Mouse (Mus musculus) ovary, adult 18-20 months (tissue): ENCODE measurements around the gene Noc2l.

ENCODE experiments used
- DNase-seq: peaks from one replicate; pipeline ENCODE4 v3.0.0; 2022; ENCODE audit warnings: low spot score, mixed read lengths

Noc2l gene

DNA sequence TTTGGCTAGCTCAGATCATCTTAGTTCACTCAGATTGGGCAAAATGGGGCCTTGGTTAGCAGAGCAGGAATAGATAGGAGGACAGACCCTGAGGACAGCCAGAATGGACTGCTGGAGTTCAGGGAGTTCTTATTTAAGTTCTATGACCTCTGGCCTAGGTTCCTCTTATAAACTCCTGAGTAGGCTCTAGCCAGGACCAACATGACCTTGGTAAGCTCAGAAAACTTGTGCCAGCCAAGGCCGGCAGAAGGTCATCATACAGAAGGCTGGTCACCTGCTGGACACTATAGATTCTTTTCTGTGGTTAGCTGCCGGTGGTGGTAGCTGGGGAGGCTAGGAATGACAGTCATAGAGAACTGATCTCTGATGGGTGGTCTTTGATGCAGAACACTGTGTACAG, 19.6 kb upstream of the Noc2l start:
- no peak for DNase-seq

DNA sequence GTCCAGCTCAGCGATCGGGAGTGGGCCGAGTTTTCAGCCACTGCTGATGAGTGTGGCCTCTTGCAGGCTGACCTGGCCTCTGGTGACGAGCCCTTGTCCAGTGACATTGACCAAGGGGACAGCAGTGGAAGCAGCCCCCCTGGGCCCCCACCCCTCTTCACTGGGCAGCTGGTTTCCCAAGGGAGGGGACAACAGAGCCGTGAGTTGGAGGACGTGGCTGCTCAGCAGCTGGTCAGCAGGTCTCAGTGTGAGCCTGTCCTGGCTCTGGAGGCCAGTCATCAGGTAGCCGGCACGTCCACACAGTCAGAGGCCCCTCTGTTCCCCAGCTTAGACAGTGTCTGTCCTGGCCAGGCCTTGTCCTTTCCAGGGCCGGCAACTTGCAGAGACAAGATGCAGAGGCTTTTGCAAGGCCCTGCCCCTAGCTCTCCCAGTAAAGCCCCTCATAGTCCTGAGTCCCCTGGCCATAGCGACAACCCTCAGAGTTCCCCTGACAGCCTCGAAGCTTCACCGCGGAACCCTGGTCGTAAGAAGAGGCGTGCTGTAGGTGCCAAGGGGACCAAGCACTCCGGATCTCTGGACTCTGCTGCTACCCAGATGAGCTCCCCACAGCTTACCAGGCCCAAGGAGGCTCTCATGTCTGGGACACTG, 18.7 kb upstream of the Noc2l start:
- no peak for DNase-seq

DNA sequence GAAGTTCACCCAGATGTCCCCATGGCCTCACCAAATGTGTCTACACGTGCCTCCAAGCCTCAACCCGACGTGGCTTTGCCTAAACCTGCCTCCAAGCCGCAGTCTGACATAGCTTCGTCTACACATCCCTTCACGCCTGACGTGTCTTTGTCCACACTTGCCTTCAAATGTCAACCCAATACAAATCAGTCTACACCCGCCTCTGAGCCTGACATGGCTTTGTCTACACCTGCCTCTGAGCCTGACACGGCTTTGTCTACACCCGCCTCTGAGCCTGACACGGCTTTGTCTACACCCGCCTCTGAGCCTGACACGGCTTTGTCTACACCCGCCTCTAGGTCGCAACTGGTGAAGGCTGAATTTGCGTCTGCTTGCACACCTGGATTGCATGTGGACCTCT, 18.0 kb upstream of the Noc2l start:
- no peak for DNase-seq

DNA sequence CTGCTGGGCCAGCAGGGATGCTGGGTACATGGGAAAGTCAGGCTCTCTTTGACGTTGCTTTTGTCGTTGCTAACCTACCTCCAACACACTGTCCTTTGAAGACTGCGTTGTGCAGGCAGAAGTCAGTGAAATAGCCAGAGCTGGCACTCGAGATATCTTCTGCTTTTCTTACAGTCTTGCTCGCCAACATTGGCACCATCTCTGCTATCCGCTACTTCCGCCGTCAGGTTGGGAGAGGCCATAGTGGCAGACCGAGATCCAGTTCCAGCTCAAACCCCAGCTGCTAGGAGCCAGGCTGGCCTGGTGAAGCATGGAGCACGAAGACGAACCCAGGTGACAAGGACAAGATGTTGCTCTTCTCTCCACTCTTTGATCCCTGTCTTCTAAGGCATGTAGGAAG, 15.9 kb upstream of the Noc2l start:
- no peak for DNase-seq

DNA sequence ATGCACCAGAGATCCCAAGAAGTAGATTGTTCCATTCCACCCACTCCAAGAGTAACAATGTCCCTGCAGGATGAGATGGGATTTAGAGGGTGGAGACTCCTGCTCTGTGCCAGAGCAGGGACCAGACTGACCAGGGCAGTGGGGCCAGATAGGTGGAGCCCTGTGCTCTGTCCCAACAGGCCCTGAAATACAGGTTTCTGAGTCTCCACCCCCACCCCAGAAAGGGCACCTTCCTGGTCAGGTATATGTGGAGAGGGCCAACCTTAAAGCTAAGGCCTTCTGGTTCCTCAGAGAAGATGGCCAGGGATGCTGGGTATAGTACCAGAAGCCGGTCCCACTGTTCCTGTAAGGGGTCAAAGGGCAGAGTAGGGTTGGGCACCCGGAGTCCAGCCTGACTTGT, 11.5 kb upstream of the Noc2l start:
- DNase-seq: no peak

DNA sequence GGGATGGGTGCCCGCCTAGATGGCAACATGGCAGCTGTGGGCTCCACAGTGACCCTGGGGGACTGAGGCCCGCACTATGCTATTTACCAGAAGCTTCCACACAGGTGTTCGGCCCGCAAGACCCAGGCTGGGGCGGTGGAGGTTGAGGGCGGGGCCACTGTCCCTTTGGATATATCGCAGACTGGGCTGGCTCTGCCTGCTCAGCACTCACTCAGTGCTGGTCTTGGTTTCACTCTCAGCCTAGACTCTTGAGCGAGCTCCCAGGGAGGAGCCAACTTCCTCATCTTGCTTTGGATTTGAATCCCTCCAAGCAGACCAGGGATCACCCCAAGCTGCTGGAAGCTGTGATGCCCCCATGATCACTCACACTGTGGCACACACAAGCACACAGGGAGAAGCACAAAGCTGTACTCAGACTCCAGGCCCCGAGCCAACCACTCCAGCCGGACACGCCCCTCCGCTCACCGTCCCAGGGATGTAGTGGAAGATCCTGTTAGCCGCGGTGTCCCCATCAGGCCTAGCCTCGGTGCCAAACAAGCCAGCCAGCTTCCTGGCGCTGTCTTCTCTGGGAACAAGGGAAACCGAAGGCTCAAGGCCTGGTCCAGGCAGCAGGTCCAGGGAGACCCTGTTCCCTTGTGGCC, 7.9 kb upstream of the Noc2l start:
- DNase-seq: no peak

DNA sequence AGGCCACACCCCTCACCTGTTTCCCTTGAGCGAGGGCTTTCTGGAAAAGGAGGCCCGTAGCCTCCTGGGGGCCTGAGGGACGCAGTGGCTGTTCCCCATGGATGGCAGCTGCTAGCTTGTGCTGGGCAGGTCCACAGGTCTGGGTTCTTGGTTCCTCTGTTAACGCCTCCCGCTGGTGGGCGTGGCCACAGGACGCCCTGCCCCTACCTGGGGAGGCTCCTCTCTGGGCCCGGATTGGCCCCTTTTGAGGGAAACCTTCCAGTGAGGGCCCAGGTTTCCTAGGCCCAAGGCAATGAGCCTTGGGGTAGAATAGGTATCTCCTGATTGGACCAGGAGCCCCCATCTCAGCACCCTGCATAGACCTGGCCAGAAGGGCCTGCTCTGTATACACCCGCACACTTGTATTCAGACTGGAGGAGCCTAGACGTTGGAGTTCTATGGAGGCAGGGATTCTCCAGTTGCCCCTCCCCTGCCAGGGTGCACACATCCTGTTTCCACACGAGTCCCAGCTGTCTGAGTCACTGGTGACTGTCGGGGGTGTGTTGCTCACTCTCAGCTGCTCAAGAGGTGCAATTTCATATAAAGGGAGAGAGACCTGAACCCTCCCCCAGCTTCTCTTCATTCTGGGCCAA, 7.3 kb upstream of the Noc2l start:
- DNase-seq: no peak

DNA sequence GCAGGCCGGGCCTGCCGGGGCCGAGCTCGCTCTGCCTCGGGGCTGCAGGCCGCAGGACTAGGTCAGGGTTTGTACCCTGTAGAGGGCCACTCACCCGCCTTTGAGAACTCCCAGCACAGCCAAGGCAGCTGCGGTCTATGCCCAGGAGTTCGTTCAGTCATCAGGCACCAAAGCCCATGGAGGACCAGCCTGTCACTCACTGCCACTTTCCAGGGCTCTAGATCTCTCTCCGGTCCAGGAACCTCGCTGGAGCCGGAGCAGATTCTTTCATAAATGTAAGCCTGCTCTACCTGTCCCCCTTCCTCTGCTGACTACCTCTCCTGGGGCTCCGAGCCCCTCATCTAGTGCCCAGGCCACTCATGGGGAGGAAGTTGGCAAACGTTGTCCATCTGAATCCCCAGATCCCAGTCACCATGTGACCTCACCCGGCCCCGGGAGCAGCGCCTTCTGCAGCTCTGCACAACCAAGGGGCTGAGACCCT, 1.7 kb upstream of the Noc2l start:
- DNase-seq: no peak

DNA sequence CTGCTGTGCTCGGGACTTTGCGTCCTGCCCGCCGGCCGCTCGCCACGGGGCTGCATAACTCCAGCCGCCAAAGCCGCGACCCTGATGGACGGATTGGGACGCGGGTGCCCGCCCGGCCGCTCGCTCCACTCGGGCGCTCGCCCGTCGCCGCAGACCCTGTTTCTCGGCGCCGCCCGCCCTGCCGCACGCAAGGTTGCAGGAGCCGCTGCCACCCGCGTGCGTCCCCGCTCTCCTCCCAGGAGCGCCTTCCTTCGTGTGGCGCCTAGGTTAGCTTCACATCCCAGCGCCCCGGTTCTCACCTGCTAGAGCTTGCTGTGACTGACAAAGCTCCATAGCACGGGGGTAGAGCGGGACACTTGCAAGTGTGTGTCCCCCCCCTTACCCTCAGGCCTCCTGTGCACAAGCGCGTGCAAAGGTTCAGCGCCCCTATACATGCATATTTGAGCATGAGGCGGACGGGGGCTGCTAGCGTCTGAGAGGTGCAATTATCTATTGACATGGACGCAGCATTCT, 1.1 kb upstream of the Noc2l start, which contains the start of gene Plekhn1:
Gene Plekhn1 (minus strand): TSS at position 157 of the 513 bp plus-strand sequence.
- peak; percentile 54 for DNase-seq

DNA sequence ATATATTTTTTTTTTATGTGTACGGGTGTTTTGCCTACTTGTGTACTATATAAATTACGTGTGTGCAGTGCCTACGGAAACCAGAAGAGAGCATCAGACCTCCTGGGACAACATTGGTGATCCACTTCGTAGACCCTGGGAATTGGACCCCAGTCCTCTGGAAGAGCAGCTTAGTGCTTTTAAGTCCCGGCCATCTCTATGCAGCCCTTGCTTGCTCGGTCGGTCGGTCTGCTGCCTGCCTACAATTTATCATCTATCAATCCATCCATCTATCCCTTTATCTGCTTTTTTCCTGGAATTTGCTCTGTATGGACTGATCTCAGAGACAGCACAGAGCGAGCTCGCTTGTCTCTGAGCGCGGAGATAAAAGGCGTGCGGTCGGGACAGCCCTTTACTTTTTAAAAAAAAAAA, 445 bp upstream of the Noc2l start:
- no peak for DNase-seq

DNA sequence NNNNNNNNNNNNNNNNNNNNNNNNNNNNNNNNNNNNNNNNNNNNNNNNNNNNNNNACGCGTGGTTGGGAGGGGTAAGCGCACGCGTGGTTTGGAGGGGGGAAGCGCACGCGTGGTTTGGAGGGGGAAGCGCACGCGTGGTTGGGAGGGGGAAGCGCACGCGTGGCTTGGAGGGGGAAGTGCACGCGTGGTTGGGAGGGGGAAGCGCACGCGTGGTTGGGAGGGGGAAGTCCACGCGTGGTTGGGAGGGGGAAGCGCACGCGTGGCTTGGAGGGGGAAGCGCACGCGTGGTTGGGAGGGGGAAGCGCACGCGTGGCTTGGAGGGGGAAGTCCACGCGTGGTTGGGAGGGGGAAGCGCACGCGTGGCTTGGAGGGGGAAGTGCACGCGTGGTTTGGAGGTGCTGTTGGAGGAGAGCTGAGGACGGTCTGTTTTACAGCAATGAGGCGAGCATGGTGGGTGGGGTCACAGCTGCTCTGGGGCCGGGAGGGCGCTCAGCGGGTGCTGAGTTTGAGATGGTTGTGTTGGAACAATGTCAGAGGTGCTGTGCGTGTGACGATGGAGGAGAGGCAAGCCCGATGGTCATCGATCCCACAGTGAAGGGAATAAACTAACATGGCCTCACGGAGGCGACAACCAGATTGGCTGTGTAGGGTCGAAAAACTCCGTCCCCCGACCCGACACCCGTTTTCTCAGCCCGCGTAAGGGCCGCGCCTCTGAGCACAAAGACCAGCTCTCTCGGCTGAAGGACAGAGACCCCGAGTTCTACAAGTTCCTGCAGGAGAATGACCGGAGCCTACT, 1.0 kb downstream of the Noc2l start:
- no peak for DNase-seq

DNA sequence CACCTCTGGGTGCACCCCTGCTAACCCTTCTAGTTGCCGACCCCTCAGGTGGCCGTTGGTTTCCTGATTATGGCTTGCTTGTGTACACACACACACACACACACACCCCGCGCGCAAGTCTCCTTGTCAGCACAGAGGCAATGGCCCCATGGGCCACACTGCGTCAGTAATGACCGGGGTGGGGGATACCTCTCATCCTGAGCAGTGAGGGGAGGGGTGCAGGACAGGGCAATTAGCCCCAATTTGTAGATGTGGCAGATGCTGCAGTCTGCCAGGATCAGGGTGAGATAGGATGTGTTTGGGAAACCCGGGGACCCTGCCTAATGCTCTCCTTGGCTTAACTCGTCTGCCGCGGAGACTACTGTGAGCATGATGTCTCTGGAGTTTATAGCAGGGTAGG, 13.8 kb downstream of the Noc2l start:
- DNase-seq: no peak

DNA sequence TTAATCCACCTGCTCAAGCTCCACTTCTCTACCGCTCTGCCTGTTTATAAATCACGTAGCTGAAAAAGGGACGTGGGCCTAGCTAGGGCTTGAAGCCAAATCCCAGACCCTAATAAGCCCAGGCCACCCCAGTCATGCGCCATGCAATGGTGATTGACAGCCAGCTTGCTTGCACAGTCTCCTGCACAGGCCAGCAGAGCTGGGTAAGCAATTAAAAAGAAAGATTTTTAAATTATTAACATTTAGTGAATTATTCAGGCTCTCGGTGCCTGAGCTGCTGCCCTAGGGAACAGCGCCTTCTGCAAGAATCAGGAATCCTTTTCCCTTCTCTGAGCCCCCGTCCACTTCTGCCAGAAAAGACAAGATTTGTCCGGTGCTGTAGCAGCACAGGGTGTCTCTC, 15.3 kb downstream of the Noc2l start:
- DNase-seq: no peak

DNA sequence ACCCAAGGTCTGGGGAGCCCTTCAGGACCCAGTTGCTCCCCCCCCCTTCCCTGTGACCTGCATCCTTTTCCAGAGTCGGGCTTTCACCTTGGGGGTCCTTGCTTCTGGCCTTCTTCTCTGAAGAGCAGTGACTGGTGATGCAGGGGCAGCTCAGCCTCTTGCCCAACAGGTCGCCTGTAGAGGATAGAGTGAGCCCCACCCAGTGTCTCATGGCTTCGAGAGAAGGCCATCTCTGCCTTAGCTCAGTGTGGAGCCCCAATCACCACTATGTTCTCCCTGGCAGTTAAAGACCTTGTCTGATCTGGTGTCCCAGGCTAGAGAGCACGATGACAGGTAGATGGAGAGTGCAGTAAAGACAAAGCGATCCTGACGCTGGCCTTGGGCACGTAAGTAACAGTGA, 16.3 kb downstream of the Noc2l start:
- no peak for DNase-seq

DNA sequence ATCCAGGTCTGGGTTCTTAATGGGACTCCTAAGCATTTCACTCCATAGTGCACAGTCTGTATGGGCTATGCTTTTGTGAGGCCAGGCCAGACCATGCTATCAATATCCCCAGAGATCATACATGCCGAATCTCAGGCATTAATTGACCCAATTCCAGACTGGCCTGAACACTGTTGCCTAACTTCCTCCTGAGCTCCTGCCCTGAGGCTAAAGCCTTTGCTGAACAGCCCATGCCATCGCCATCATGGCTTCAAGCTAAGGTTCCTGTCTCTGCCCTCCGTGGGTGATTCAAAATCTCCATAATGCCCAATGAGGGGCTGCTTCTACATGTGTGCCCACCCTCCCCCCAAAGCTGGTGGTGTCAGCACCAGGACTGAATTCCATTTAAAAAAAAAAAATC, 16.8 kb downstream of the Noc2l start:
- DNase-seq: no peak

DNA sequence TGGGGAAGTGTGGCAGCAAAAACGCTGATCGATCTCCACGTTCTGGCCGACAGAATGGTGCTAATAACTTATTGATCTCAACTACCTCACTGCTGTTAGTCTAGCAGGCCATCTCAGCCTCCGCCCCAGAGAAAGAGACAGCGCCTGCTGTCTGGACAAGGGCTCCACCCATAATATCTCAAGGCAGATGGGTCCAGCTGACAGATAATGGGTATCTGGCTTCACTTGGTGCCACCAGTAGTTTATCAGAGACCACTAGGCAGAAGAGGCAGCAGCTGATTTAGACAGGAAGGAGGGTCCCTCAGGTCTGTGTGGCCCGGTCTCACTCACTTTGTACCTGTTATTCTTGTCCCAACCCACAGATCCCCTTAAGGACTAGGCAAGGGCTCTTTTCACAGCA, 17.2 kb downstream of the Noc2l start:
- DNase-seq: no peak

DNA sequence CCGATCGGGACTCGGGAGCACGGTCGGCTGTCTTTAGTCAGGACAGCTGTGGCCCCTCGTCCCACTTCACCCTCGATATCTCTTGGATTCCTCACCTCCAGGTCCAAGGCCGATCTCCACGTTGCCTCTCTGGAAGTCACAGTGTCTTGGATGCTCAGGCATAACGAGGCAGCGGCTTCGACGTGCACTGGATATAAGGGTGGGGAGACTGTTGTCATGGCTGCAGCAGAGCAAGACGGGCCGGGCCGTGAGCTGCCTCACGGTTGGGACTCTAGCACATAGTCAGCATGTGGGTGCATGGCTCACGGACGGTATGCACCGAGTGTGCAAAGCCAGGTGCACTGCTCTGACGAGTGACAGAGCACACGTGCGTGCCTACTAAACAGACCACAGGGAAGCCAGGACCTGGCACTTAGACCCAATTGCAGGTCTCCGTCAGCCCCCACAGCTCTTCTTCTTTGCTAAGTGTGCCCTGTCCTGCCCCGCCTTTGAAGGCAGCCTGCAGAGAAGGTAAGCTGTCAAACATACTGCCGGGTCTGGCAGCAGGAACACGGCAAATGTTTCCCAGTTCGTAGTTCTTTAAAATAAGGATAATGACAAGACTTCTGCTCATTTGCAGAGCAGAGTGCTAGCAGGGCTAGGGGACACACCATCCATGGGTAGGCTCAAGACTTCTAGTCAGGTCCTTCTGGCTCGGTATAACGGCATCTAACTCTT, 18.7 kb downstream of the Noc2l start:
- no peak for DNase-seq

DNA sequence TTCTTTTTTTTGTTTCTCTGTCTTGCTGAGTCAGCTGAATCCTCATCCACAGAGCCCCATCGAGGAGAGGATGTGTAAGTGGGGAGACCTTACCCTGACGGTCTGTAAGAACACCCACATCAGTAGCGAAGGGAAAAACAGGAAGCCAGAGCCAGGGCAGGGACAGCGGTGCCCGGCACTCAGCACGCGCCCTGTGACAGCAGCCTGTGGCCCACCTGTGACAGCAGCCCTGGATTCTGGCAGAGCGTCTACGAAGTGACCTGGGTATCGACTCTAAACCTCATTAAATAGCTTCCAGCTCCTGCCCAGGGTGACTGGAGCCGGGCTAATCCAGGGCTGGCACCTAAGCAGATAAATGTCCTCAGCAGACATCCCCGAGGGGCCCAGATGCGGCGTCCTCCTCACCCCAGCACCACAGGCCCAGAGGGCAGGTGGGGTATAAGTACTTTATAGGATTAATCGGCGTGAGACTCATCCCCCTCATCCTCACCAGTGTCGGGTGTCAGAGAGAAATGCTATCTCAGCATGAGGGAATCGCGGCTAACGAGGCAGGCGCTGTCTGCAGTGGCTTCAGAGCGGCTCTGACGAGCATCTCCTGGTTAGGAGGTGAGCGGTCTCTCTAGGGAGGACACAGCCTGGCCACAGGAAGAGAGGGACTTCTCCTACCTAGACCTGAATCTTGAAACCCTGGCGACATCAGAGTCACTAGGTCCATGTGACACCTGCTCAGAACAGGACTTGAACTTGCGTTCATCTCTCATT, 19.4 kb downstream of the Noc2l start, which contains the start of gene Samd11:
Gene Samd11 (minus strand): TSS at position 580 of the 762 bp plus-strand sequence.
- DNase-seq: no peak
